Mouse (Mus musculus): ENCODE measurements around the gene Tex11. TPM values are rescaled to one million over a fixed set of nuclear protein-coding genes. Genes with fewer than 3 reads are reported as not detected.
"Not testable (repeated sequence)": the region's sequence is repeated elsewhere in the genome, so short reads cannot be mapped to it uniquely, and the experiment has no call there.

Tex11 gene
- polyA plus RNA-seq (2015; fragmentation: Nextera tagmentation; extraction: Ambion mirVana), result 0.05 and 0.07 TPM in 2 replicates

- no peak within 1 kb of the TSS for H3K4me3 ChIP-seq (ENCODE audit: low read depth, low read length)
- no peak for TF ChIP-seq CTCF (IDR thresholded peaks at IDR 0.05; ENCODE audit: low read depth)
- no peaks in the 10 kb centered on the region for H3K9me3 ChIP-seq (ENCODE audit: control insufficient read depth)
- no peaks in the 10 kb centered on the region for H3K36me3 ChIP-seq (ENCODE audit: control insufficient read depth, insufficient read depth)
- no peak within 1 kb of the TSS for H3K9ac ChIP-seq (ENCODE audit: low read depth, low read length)
- no peaks in the 10 kb centered on the region for H3K4me1 ChIP-seq (replicated peaks; ENCODE audit: control insufficient read depth, insufficient read depth, low read length)
- H3K4me2 ChIP-seq (replicated peaks; ENCODE audit: low read depth), result no peak within 1 kb of the TSS
- H3K27ac ChIP-seq (ENCODE audit: low read depth, low read length), result no peak within 1 kb of the TSS
- H3K27me3 ChIP-seq (replicated peaks; ENCODE audit: control insufficient read depth, insufficient read depth, low read length), result no peaks in the 10 kb centered on the region
- WGBS, result 88% methylated on average over 31 of the region's 31 CpGs
- no peak for ATAC-seq
These were observed at the start of gene Tex11 for GRCm38 (mm10) chrX:101059541-101059940. TSS of gene Tex11 (minus strand) at chrX:101059667.

GRCm38 (mm10) chrX:101085920-101086319, 26.5 kb upstream of the Tex11 start, which contains the start of gene Slc7a3:
TSS of gene Slc7a3 (minus strand) at chrX:101086020.
- Histone ChIP-seq H3K4me2 (replicated peaks; ENCODE audit: low read depth) (peak within 1 kb of the TSS; percentile 57), H3K9me3 (ENCODE audit: control insufficient read depth) (no peaks in the 10 kb centered on the region), H3K36me3 (ENCODE audit: control insufficient read depth, insufficient read depth) (no peaks in the 10 kb centered on the region), H3K27me3 (replicated peaks; ENCODE audit: control insufficient read depth, insufficient read depth, low read length) (no peaks in the 10 kb centered on the region), H3K4me3 (ENCODE audit: low read depth, low read length) (0 out of 2 replicates have a peak within 1 kb of the TSS, but pooled peaks have one; percentile 7), H3K4me1 (replicated peaks; ENCODE audit: control insufficient read depth, insufficient read depth, low read length) (no peaks in the 10 kb centered on the region), H3K27ac (ENCODE audit: low read depth, low read length) (no peak within 1 kb of the TSS), H3K9ac (ENCODE audit: low read depth, low read length) (no peak within 1 kb of the TSS)
- 50% methylated on average over 11 of the region's 11 CpGs for WGBS
- no peak for ATAC-seq
- TF ChIP-seq CTCF (IDR thresholded peaks at IDR 0.05; ENCODE audit: low read depth), result no peak

GRCm38 (mm10) chrX:101085211-101085610, 25.7 kb upstream of the Tex11 start:
- H3K27ac ChIP-seq (ENCODE audit: low read depth, low read length); H3K4me1 ChIP-seq (replicated peaks; ENCODE audit: control insufficient read depth, insufficient read depth, low read length); H3K9ac ChIP-seq (ENCODE audit: low read depth, low read length); H3K36me3 ChIP-seq (ENCODE audit: control insufficient read depth, insufficient read depth); ATAC-seq; H3K27me3 ChIP-seq (replicated peaks; ENCODE audit: control insufficient read depth, insufficient read depth, low read length); H3K9me3 ChIP-seq (ENCODE audit: control insufficient read depth): not testable (repeated sequence)
- WGBS, result 16% methylated on average over 7 of the region's 9 CpGs
- peak overlapping the region; percentile 57 for H3K4me2 ChIP-seq (replicated peaks; ENCODE audit: low read depth)
- 0 out of 2 replicates have a peak overlapping the region, but pooled peaks have one; percentile 7 for H3K4me3 ChIP-seq (ENCODE audit: low read depth, low read length)

GRCm38 (mm10) chrX:101084192-101084591, 24.7 kb upstream of the Tex11 start:
- TF ChIP-seq CTCF (IDR thresholded peaks at IDR 0.05; ENCODE audit: low read depth), result no peak
- Histone ChIP-seq H3K4me2 (replicated peaks; ENCODE audit: low read depth) (0 out of 2 replicates have a peak overlapping the region, but pooled peaks have one; percentile 57), H3K36me3 (ENCODE audit: control insufficient read depth, insufficient read depth) (no peaks in the 10 kb centered on the region), H3K4me1 (replicated peaks; ENCODE audit: control insufficient read depth, insufficient read depth, low read length) (no peaks in the 10 kb centered on the region), H3K9me3 (ENCODE audit: control insufficient read depth) (no peaks in the 10 kb centered on the region), H3K4me3 (ENCODE audit: low read depth, low read length) (no peak overlapping the region), H3K27ac (ENCODE audit: low read depth, low read length) (no peak overlapping the region), H3K27me3 (replicated peaks; ENCODE audit: control insufficient read depth, insufficient read depth, low read length) (no peaks in the 10 kb centered on the region), H3K9ac (ENCODE audit: low read depth, low read length) (no peak overlapping the region)
- WGBS, result 63% methylated on average over 2 of the region's 2 CpGs
- no peak for ATAC-seq

- Histone ChIP-seq H3K9ac (ENCODE audit: low read depth, low read length) (no peak overlapping the region), H3K27me3 (replicated peaks; ENCODE audit: control insufficient read depth, insufficient read depth, low read length) (no peaks in the 10 kb centered on the region), H3K4me2 (replicated peaks; ENCODE audit: low read depth) (no peak overlapping the region), H3K4me1 (replicated peaks; ENCODE audit: control insufficient read depth, insufficient read depth, low read length) (no peaks in the 10 kb centered on the region), H3K36me3 (ENCODE audit: control insufficient read depth, insufficient read depth) (no peaks in the 10 kb centered on the region), H3K4me3 (ENCODE audit: low read depth, low read length) (no peak overlapping the region), H3K27ac (ENCODE audit: low read depth, low read length) (no peak overlapping the region), H3K9me3 (ENCODE audit: control insufficient read depth) (no peaks in the 10 kb centered on the region)
- TF ChIP-seq CTCF (IDR thresholded peaks at IDR 0.05; ENCODE audit: low read depth), result no peak
- ATAC-seq, result no peak
- WGBS, result 53% methylated on average over 1 of the region's 1 CpGs
These were observed 5.8 kb upstream of the Tex11 start for GRCm38 (mm10) chrX:101065245-101065644.

- WGBS, result 58% methylated on average over 2 of the region's 2 CpGs
- H3K27me3 ChIP-seq (replicated peaks; ENCODE audit: control insufficient read depth, insufficient read depth, low read length), result no peaks in the 10 kb centered on the region
- ATAC-seq, result no peak
- TF ChIP-seq CTCF (IDR thresholded peaks at IDR 0.05; ENCODE audit: low read depth), result no peak
- no peak overlapping the region for H3K4me2 ChIP-seq (replicated peaks; ENCODE audit: low read depth)
- H3K27ac ChIP-seq (ENCODE audit: low read depth, low read length), result no peak overlapping the region
- H3K4me3 ChIP-seq (ENCODE audit: low read depth, low read length), result no peak overlapping the region
- no peaks in the 10 kb centered on the region for H3K4me1 ChIP-seq (replicated peaks; ENCODE audit: control insufficient read depth, insufficient read depth, low read length)
- H3K9ac ChIP-seq (ENCODE audit: low read depth, low read length), result no peak overlapping the region
- H3K9me3 ChIP-seq (ENCODE audit: control insufficient read depth), result no peaks in the 10 kb centered on the region
- H3K36me3 ChIP-seq (ENCODE audit: control insufficient read depth, insufficient read depth), result no peaks in the 10 kb centered on the region
These were observed 4.0 kb upstream of the Tex11 start for GRCm38 (mm10) chrX:101063503-101063902.

- ATAC-seq, result no peak
- 41% methylated on average over 2 of the region's 2 CpGs for WGBS
- H3K4me2 ChIP-seq (replicated peaks; ENCODE audit: low read depth), result no peak overlapping the region
These were observed 115.8 kb downstream of the Tex11 start for GRCm38 (mm10) chrX:100943640-100944039.

More at GRCm38 (mm10) chrX:100943640-100944039, 115.8 kb downstream of the Tex11 start:
- no peaks in the 10 kb centered on the region for H3K9me3 ChIP-seq (ENCODE audit: control insufficient read depth)
- H3K9ac ChIP-seq (ENCODE audit: low read depth, low read length), result no peak overlapping the region
- no peak overlapping the region for H3K27ac ChIP-seq (ENCODE audit: low read depth, low read length)
- no peaks in the 10 kb centered on the region for H3K4me1 ChIP-seq (replicated peaks; ENCODE audit: control insufficient read depth, insufficient read depth, low read length)
- TF ChIP-seq CTCF (IDR thresholded peaks at IDR 0.05; ENCODE audit: low read depth), result peak; percentile 61
- H3K27me3 ChIP-seq (replicated peaks; ENCODE audit: control insufficient read depth, insufficient read depth, low read length), result no peaks in the 10 kb centered on the region
- no peak overlapping the region for H3K4me3 ChIP-seq (ENCODE audit: low read depth, low read length)
- no peaks in the 10 kb centered on the region for H3K36me3 ChIP-seq (ENCODE audit: control insufficient read depth, insufficient read depth)

Measured in intestine, postnatal 0 days (tissue).